Mouse (Mus musculus): ENCODE results near the gene Nelfcd.

GRCm38 (mm10) chr2:174450353-174450752 lies 34.7 kb downstream of the Nelfcd start, which contains the start of gene Tubb1:
- TF ChIP-seq CTCF (IDR thresholded peaks at IDR 0.05; ENCODE audit: control insufficient read depth, insufficient read depth, insufficient read length) (no peak), CEBPB (IDR thresholded peaks at IDR 0.05; ENCODE audit: low read depth) (no peak), USF1 (IDR thresholded peaks at IDR 0.05; ENCODE audit: low read depth) (no peak), MAX (IDR thresholded peaks at IDR 0.05) (no peak), MYOD1 (IDR thresholded peaks at IDR 0.05; ENCODE audit: control insufficient read depth, insufficient read length, low read depth) (no peak), FOSL1 (IDR thresholded peaks at IDR 0.05; ENCODE audit: insufficient read depth, low read length, poor library complexity, severe bottlenecking) (no peak)
